Mouse (Mus musculus) A20 (cell line): Measurements from ENCODE around the gene Nfatc2.
A peak's percentile ranks its signal among the peaks of the same experiment; 100 is the strongest.

Experiments
- DNase-seq: peaks from one replicate; pipeline ENCODE4 v3.0.0-alpha.2; 2011; ENCODE audit warnings: low read depth, low spot score

The Nfatc2 gene

DNA sequence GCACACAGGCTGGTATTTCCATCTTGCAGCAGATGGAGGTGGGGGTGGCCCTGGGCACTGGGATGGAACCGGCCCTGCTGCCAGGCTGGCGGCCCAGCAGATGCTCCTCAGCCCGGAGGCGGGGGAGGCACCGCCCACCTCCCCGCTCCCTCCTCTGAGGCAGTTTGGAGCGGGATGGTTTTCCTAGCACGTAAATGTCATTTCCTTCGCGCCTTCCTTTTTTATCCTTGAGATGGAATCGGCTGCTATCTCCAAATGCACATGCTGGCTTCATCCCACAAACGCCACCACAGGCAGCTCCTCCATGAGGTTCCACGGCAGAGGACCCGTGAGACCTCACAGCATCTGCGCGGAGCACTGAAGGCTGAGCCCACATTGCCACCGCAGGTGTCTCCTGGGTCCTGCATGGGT, 160.5 kb downstream of the Nfatc2 start:
- no peak for DNase-seq

- peak; percentile 54 for DNase-seq
Measured at GRCm38 (mm10) chr2:168438981-168439452, 162.4 kb downstream of the Nfatc2 start.

DNA sequence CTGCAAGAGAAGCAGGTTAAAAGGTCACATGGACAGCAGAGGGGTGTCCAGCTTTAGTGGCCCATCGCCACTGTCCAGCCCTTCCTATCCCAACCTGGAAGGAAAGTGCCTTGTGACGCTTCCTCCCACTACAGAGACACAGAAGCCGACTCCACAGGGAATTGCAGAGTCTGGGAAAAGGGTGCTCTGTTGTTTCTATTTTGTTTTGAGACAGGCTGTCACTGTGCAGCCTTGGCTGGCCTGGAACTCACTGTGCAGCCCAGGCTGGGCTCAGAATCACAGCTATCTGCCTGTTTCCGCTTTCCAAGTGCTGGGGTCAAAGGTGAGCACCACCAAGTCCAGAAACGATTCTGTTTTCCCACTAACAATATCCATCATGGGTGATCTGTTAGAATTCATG, 167.3 kb downstream of the Nfatc2 start:
- no peak for DNase-seq

DNA sequence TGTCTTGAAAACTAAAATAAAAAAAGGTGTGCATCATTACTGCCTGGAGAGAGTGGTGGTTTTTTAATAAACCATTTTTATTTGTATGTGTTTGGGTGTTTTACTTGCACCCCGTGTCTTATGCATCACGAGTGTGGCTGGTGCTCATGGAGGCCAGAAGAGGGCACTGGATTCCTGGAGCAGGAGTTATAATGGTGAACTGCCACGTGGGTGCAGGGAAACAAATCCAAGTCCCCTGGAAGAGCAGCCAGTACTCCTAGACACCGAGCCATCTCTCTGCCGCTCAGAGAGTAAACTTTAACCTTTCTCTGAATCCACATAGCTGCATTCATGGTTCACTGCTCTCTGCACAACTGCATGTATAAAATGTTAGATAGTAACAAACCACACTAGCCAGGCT, 168.1 kb downstream of the Nfatc2 start:
- DNase-seq: no peak

DNA sequence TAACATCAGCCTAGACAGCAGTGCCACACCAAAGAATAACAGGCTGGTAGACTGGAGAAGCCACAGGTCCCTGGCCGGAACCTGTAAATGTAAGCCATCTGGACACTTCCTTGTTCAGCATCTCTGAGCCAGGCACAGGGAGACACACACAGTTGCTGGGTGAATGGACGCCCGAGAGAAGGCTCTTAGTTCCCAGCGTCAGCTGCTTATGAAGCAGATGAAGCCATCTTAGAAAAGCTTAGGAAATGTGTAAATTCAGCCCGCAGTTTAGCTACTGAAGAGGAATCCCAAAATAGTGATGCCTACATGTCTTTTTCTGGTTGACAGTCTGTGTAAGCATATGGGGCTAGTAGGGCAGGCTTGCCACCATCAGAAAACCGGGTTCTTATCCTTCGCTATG, 169.1 kb downstream of the Nfatc2 start:
- no peak for DNase-seq

- no peak for DNase-seq
Measured at GRCm38 (mm10) chr2:168429598-168429997, 171.9 kb downstream of the Nfatc2 start.

DNA sequence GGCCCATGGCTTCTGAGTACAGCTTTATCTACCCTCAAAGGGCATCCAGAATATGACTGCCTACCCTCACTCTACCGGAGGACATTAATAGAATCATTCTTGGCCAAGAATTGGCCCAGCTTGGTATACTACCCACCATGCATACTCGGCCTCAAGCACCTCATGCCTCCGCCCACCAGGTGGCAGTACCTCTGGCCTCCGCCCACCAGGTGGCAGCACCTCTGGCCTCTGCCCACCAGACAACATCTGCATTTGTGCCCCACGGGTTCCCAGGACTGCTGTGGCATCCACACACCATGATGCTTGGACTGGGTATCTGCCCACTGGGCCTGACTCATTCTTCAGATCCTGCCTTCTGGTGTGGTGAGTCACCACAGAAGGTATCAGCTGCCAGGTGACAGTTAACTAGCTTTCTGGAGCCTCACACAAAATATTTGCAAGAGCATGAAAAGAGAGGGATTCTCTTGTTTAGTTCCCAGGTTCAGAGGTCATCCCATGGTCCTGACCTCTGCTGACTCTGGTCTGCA, 173.0 kb downstream of the Nfatc2 start:
- peak; percentile 65 for DNase-seq
